Mouse (Mus musculus): ENCODE data around the gene Fam205c.
A peak's percentile ranks its signal among the peaks of the same experiment; 100 is the strongest.

DNA sequence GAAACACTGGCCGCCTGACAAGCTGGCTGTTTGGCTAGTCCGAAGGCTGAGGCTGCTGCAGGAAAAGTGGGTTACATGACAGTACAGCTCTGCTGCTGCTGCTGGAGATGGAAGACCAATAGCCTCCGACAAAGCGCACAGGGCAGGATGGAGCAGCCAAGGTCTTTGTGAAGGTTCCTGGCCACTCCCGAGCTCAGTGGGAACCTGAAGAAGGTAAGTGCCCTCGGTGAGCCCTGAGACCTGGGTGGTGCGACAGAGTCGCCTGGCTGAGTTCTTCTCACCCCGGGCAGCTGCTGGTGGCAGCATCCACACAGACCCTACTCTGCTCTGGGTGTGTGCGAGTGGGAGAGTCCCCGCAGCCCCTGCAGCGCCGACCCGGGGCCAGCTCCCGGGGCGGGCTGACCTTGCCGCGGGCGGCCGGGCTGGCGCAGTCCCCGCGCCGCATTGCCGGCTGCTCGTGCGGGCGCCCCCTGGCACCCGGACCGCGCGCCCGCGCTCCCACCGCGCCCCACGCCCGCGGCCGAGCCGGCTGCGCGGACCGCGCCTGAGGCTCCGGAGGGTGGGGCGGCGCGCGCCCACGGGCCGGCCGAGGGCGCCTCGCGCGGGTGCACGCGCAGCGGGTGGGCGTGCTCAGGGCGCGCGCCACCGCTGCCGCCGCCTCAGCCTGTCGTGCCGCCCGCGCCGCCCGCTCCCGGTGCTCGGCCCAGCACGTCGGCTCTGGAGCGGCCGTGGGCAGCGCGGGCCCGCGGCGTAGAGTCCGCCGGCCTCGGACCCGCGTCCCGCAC, 42.8 kb upstream of the Fam205c start, which contains the start of gene Phf24:
- TF ChIP-seq CTCF (IDR thresholded peaks at IDR 0.05; ENCODE audit: borderline replicate concordance, extremely low read depth, insufficient read depth, insufficient read length): no peak
- TF ChIP-seq POLR2A (IDR thresholded peaks at IDR 0.05; ENCODE audit: borderline replicate concordance, extremely low read depth, insufficient read depth, insufficient read length, poor library complexity, severe bottlenecking): peak; percentile 27; the same call in 1 of the 2 replicates
